Mouse (Mus musculus): ENCODE measurements around the gene Dusp1.

GRCm38 (mm10) chr17:26553033-26553432 lies 8.9 kb downstream of the Dusp1 start:
- TF ChIP-seq POLR2A (IDR thresholded peaks at IDR 0.05; ENCODE audit: insufficient read depth, low read length) (no peak), CTCF (IDR thresholded peaks at IDR 0.05; ENCODE audit: low read depth, low read length) (no peak)

All from ES-Bruce4 (cell line).